Mouse (Mus musculus): ENCODE measurements around the gene Col9a3. TPM values are rescaled to one million over a fixed set of nuclear protein-coding genes. Genes with fewer than 3 reads are reported as not detected.

The Col9a3 gene
- 38.8 and 50.4 TPM in 2 replicates for polyA plus RNA-seq (2012; rRNA removed)

DNA sequence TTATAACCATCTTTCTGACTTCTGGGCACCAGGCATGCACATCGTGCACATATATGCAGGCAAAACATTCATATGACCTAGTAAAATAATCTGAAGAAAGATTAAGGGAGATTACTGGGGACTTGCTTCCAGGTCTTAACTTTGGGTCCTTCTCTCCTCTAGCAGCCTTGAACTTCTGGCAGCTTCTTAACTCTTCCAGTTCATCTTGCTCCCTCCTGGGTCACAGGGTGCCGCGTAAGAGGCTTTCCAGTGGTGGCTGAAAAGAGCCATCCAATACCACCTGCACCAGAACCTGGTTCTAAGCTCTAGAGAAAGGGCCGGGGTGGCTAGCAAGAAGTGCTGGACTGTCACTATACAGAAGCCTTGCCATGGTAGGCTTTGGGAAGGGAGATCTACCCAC is at the start of gene Col9a3:
Gene Col9a3, plus strand, starts transcription at position 301 of the 400 bp plus-strand sequence.
- Histone ChIP-seq H3K4me1 (ENCODE audit: control insufficient read depth, insufficient read depth, low read length) (peaks cover 19% of the 10 kb centered on the region), H3K27me3 (ENCODE audit: control insufficient read depth, insufficient read depth, low read length) (no peaks in the 10 kb centered on the region), H3K27ac (ENCODE audit: insufficient read depth, low read length) (no peak within 1 kb of the TSS), H3K4me3 (replicated peaks; ENCODE audit: insufficient read depth, low read depth, low read length) (peak within 1 kb of the TSS; percentile 3)
- no peak for DNase-seq
- no peak for TF ChIP-seq CTCF (IDR thresholded peaks at IDR 0.05; ENCODE audit: borderline replicate concordance, insufficient read depth, low read depth, low read length)
- no peak for TF ChIP-seq POLR2A (IDR thresholded peaks at IDR 0.05; ENCODE audit: borderline replicate concordance, insufficient read depth, low read length)
- WGBS = 84% methylated on average over 4 of the region's 4 CpGs

DNA sequence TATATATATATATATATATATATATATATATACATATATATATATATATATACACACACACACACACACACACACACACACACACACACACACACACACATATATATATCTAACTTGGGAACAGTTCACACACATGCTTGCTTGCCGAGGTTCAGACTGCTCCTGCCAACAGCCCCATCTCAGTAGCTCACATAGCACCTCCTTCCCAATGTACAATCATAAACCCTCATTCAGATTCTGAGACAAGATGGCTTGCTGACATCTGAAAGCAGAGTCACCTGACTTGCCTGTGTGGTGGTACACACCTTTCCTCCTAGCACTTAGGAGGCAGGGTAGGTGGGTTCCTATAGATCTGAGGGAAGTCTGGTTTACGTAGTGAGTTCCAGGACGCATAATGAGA is 45.2 kb upstream of the Col9a3 start:
- H3K4me3 ChIP-seq (replicated peaks; ENCODE audit: insufficient read depth, low read depth, low read length) = no peak overlapping the region
- no peaks in the 10 kb centered on the region for H3K27me3 ChIP-seq (ENCODE audit: control insufficient read depth, insufficient read depth, low read length)
- WGBS = 79% methylated on average over 3 of the region's 3 CpGs
- no peak for TF ChIP-seq POLR2A (IDR thresholded peaks at IDR 0.05; ENCODE audit: borderline replicate concordance, insufficient read depth, low read length)
- TF ChIP-seq CTCF (IDR thresholded peaks at IDR 0.05; ENCODE audit: borderline replicate concordance, insufficient read depth, low read depth, low read length) = no peak
- H3K27ac ChIP-seq (ENCODE audit: insufficient read depth, low read length) = no peak overlapping the region
- no peaks in the 10 kb centered on the region for H3K4me1 ChIP-seq (ENCODE audit: control insufficient read depth, insufficient read depth, low read length)
- no peak for DNase-seq

DNA sequence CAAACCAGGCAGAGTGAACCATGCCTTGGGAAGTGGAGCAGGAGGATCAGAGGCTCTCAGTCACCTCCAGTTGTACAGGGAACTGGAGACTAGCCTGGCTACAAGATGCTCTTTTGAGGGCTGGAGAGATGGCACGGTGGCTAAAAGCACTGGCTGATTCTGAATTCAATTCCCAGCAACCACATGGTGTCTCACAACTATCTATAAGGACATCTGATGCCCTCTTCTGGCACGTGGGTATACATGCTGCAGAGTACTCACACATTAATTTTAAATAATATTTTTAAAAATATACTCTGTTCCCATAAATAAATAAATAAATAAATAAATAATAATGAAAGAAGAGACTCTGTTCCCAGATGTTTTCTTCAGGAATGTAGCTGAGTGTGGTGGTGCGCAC is 42.4 kb upstream of the Col9a3 start:
- TF ChIP-seq POLR2A (IDR thresholded peaks at IDR 0.05; ENCODE audit: borderline replicate concordance, insufficient read depth, low read length) (no peak), CTCF (IDR thresholded peaks at IDR 0.05; ENCODE audit: borderline replicate concordance, insufficient read depth, low read depth, low read length) (no peak)
- Histone ChIP-seq H3K27me3 (ENCODE audit: control insufficient read depth, insufficient read depth, low read length) (no peaks in the 10 kb centered on the region), H3K4me1 (ENCODE audit: control insufficient read depth, insufficient read depth, low read length) (no peaks in the 10 kb centered on the region), H3K27ac (ENCODE audit: insufficient read depth, low read length) (no peak overlapping the region), H3K4me3 (replicated peaks; ENCODE audit: insufficient read depth, low read depth, low read length) (no peak overlapping the region)
- WGBS = 44% methylated on average over 3 of the region's 3 CpGs
- DNase-seq = no peak

DNA sequence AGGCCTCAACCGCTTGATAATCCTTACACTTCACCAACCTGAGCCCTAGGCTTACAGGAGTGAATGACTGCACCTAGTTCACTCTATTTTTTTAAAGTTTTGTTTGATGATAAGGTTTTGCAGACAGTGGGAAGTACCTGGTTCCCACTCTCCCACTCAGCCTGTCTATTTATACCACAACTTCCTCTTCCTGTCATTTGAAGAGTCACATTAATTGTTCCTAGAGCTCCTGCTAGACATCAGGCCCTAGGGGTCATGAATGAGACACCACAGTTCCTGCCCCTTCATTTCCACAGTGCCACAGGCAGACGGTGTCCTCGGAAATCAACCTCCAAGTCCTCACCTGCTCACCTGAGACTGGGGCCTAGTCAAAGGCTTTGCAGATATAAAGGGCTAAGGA is 41.1 kb upstream of the Col9a3 start:
- 85% methylated on average over 3 of the region's 3 CpGs for WGBS
- H3K27ac ChIP-seq (ENCODE audit: insufficient read depth, low read length) = no peak overlapping the region
- TF ChIP-seq POLR2A (IDR thresholded peaks at IDR 0.05; ENCODE audit: borderline replicate concordance, insufficient read depth, low read length) = no peak
- TF ChIP-seq CTCF (IDR thresholded peaks at IDR 0.05; ENCODE audit: borderline replicate concordance, insufficient read depth, low read depth, low read length) = no peak
- no peak for DNase-seq
- H3K4me3 ChIP-seq (replicated peaks; ENCODE audit: insufficient read depth, low read depth, low read length) = no peak overlapping the region
- no peaks in the 10 kb centered on the region for H3K4me1 ChIP-seq (ENCODE audit: control insufficient read depth, insufficient read depth, low read length)
- H3K27me3 ChIP-seq (ENCODE audit: control insufficient read depth, insufficient read depth, low read length) = no peaks in the 10 kb centered on the region

DNA sequence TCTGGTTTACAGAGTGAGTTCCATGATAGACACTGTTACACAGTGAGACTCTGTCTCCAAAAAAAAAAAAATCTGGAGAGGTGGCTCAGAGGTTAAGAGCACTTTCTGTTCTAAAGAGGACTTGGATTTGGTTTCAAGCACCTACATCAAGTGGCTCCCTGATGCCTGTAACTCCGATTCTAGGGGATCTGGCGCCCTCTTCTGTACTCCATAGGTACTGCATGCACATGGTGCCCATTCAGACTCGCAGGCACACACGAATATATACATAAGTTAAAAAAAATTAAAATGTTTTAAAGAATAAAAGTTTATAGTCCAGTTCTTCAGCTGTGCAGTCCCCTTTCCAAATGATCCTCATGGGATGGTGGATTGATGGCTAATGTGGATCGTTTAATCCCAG is 37.3 kb upstream of the Col9a3 start:
- no peak for DNase-seq
- Histone ChIP-seq H3K4me3 (replicated peaks; ENCODE audit: insufficient read depth, low read depth, low read length) (no peak overlapping the region), H3K27ac (ENCODE audit: insufficient read depth, low read length) (no peak overlapping the region), H3K27me3 (ENCODE audit: control insufficient read depth, insufficient read depth, low read length) (no peaks in the 10 kb centered on the region), H3K4me1 (ENCODE audit: control insufficient read depth, insufficient read depth, low read length) (no peaks in the 10 kb centered on the region)
- TF ChIP-seq CTCF (IDR thresholded peaks at IDR 0.05; ENCODE audit: borderline replicate concordance, insufficient read depth, low read depth, low read length) = peak; percentile 17; the same call in 1 of the 2 replicates
- TF ChIP-seq POLR2A (IDR thresholded peaks at IDR 0.05; ENCODE audit: borderline replicate concordance, insufficient read depth, low read length) = no peak
- 49% methylated on average over 5 of the region's 5 CpGs for WGBS

DNA sequence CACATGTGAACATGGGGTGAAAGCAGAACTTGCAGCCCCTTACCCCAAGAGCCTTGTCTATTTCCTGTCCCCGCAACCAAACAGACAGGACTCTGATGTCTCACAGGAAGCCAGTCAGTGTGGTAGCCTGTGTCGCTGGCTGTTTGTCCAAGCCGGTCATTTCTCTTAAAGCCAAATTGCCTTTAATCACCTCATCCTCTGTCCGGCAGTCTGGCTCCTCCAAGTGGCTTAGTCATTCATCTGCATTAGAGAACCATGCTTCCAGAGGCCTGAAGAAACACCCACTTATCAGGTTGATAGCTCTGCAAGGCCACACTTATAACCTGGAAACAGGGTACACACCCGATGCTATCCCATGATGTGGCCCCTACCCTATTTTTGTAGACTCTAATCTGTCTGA is 35.4 kb upstream of the Col9a3 start:
- DNase-seq = no peak
- no peaks in the 10 kb centered on the region for H3K4me1 ChIP-seq (ENCODE audit: control insufficient read depth, insufficient read depth, low read length)
- no peaks in the 10 kb centered on the region for H3K27me3 ChIP-seq (ENCODE audit: control insufficient read depth, insufficient read depth, low read length)
- TF ChIP-seq POLR2A (IDR thresholded peaks at IDR 0.05; ENCODE audit: borderline replicate concordance, insufficient read depth, low read length) = no peak
- TF ChIP-seq CTCF (IDR thresholded peaks at IDR 0.05; ENCODE audit: borderline replicate concordance, insufficient read depth, low read depth, low read length) = no peak
- WGBS = 75% methylated on average over 5 of the region's 5 CpGs
- no peak overlapping the region for H3K27ac ChIP-seq (ENCODE audit: insufficient read depth, low read length)
- H3K4me3 ChIP-seq (replicated peaks; ENCODE audit: insufficient read depth, low read depth, low read length) = no peak overlapping the region

DNA sequence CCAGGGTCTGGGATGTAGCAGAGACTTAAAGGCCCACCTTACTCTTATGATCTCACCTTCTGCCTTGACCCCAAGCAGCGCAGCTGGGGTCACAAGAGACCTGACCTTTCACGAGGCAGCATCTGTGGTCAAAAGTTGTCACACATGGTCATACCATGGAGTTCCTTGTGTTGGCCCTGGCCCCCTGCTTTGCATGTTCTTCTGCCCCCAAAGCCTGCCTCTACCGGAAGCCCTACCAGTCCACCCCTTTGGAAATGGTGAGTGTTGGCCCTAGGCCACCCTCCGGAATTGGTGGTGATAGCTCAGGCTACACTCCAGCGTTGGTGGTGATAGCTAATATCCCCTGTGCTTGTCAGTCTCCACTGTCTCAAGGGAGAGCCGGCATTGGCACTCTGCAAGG is 34.3 kb upstream of the Col9a3 start:
- TF ChIP-seq POLR2A (IDR thresholded peaks at IDR 0.05; ENCODE audit: borderline replicate concordance, insufficient read depth, low read length) (no peak), CTCF (IDR thresholded peaks at IDR 0.05; ENCODE audit: borderline replicate concordance, insufficient read depth, low read depth, low read length) (no peak)
- no peak overlapping the region for H3K27ac ChIP-seq (ENCODE audit: insufficient read depth, low read length)
- WGBS = 50% methylated on average over 6 of the region's 6 CpGs
- H3K4me1 ChIP-seq (ENCODE audit: control insufficient read depth, insufficient read depth, low read length) = no peaks in the 10 kb centered on the region
- H3K27me3 ChIP-seq (ENCODE audit: control insufficient read depth, insufficient read depth, low read length) = no peaks in the 10 kb centered on the region
- H3K4me3 ChIP-seq (replicated peaks; ENCODE audit: insufficient read depth, low read depth, low read length) = no peak overlapping the region
- no peak for DNase-seq

DNA sequence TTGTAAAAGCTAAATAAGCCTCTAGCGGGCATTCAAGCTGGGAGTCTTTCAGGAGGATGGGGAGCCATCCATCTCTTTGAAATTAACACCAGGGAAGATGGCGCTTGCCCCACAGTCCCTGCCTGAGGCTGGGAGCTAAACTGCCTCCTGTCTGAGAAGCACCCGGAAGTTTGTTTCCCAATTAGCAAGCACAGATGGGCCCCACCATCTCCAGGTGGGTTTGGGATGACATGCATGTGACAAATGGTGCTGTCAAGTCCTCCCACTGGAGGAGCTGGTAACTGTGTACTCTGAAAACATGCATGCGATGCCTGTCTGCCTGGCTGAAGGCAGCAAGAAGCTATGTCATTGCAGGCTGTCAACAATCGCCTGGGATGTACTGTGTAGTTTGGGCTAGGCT is 33.7 kb upstream of the Col9a3 start:
- Histone ChIP-seq H3K4me3 (replicated peaks; ENCODE audit: insufficient read depth, low read depth, low read length) (no peak overlapping the region), H3K27ac (ENCODE audit: insufficient read depth, low read length) (no peak overlapping the region), H3K4me1 (ENCODE audit: control insufficient read depth, insufficient read depth, low read length) (no peaks in the 10 kb centered on the region), H3K27me3 (ENCODE audit: control insufficient read depth, insufficient read depth, low read length) (no peaks in the 10 kb centered on the region)
- TF ChIP-seq POLR2A (IDR thresholded peaks at IDR 0.05; ENCODE audit: borderline replicate concordance, insufficient read depth, low read length) = no peak
- TF ChIP-seq CTCF (IDR thresholded peaks at IDR 0.05; ENCODE audit: borderline replicate concordance, insufficient read depth, low read depth, low read length) = no peak
- 50% methylated on average over 5 of the region's 5 CpGs for WGBS
- DNase-seq = no peak

Data from cerebellum, adult 2 months (tissue).